ENCODE assay signal across 7 mouse cellular contexts in the genomic region with DNA sequence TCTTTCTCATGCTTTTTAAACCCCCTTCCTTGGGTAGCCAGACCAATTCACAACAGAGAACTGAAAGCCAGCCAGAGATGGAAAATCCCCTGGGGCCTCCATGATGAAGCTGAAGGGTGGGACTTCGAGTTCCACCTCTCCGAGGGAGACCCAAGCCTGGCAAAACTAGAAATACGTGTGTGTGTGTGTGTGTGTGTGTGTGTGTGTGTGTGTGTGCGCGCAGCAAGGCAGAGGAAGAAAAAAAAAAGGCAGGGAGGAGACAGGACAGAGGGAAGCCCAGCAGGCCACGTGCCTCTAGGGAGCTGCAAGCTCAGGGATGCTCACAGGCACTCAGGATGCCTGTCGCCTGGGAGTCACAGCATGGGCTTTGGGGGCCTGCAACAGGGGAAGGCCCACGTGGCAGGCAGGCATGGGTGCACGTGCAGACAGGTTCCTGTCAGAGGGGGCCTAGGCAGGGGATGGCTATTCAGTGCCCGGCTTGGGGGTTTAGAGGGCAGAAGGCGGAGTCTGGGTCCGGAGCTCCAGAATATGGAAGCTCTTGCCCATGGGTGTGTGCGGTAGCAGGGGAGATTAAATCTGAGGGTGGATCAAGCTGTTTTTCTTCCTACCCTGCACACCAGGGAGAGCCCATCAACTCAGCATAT. TPM values are rescaled to one million over a fixed set of nuclear protein-coding genes. Genes with fewer than 3 reads are reported as not detected.
DNase-seq lines count a peak whose midpoint lies in the region; ATAC-seq and TF ChIP-seq lines count a peak whose summit lies in the region.

No protein-coding gene starts in this region.

- peak overlapping the region; percentile 73 for H3K9ac ChIP-seq in forebrain, embryonic 11.5 days (ENCODE audit: low read length)
- H3K9ac ChIP-seq in kidney, postnatal 0 days (ENCODE audit: low read depth, low read length), result peak overlapping the region; percentile 59
- peak overlapping the region; percentile 47 for H3K9ac ChIP-seq in midbrain, embryonic 14.5 days (replicated peaks; ENCODE audit: low read length)

- peak; percentile 44 for ATAC-seq in forebrain, embryonic 11.5 days (replicated peaks; ENCODE audit: low FRiP score)
- 0 out of 2 replicates have a peak, but pooled peaks have one; percentile 30 for ATAC-seq in kidney, postnatal 0 days (replicated peaks; ENCODE audit: low FRiP score, low read depth)
- ATAC-seq in midbrain, embryonic 14.5 days (ENCODE audit: low FRiP score, low TSS enrichment), result peak; percentile 29; the same call in 1 of the 2 replicates

- H3K4me1 ChIP-seq in forebrain, embryonic 11.5 days (replicated peaks; ENCODE audit: control insufficient read depth, insufficient read depth, low read length), result peaks cover 25% of the 10 kb centered on the region
- peaks cover 66% of the 10 kb centered on the region for H3K4me1 ChIP-seq in kidney, postnatal 0 days (replicated peaks; ENCODE audit: insufficient read depth, low read length)
- H3K4me1 ChIP-seq in midbrain, embryonic 14.5 days (ENCODE audit: control insufficient read depth, insufficient read depth, low read length), result peaks cover 34% of the 10 kb centered on the region

- H3K4me2 ChIP-seq in forebrain, embryonic 11.5 days (ENCODE audit: low read depth, low read length, severe bottlenecking), result peak overlapping the region; percentile 70
- peak overlapping the region; percentile 68 for H3K4me2 ChIP-seq in kidney, postnatal 0 days (ENCODE audit: low read length)
- peak overlapping the region; percentile 54 for H3K4me2 ChIP-seq in midbrain, embryonic 14.5 days (ENCODE audit: low read length)

- TF ChIP-seq CTCF in kidney, postnatal 0 days (IDR thresholded peaks at IDR 0.05; ENCODE audit: low read depth), result no peak

- no peaks in the 10 kb centered on the region for H3K27me3 ChIP-seq in forebrain, embryonic 11.5 days (ENCODE audit: control insufficient read depth, insufficient read depth, low read length)
- no peaks in the 10 kb centered on the region for H3K27me3 ChIP-seq in kidney, postnatal 0 days (ENCODE audit: insufficient read depth, low read length)
- no peaks in the 10 kb centered on the region for H3K27me3 ChIP-seq in midbrain, embryonic 14.5 days (ENCODE audit: control insufficient read depth, insufficient read depth, low read length)

- intact Hi-C loops in left cerebral cortex, postnatal 25 days (cut with DNase I), result loop anchor here (2.0 to 5.0 kb wide), 2 partner anchors 17 to 41 kb away; a partner anchor contains a TSS

- H3K4me3 ChIP-seq in forebrain, embryonic 11.5 days (ENCODE audit: low read depth, low read length), result peak overlapping the region; percentile 35
- peak overlapping the region; percentile 38 for H3K4me3 ChIP-seq in kidney, postnatal 0 days (replicated peaks; ENCODE audit: low read depth, low read length)
- peak overlapping the region; percentile 28 for H3K4me3 ChIP-seq in midbrain, embryonic 14.5 days (replicated peaks; ENCODE audit: low read depth, low read length)

- peak; percentile 41 to 50 for DNase-seq in left cerebral cortex, postnatal 25 days (ENCODE audit: low spot score in 2 of 2)
- no peak for DNase-seq in left cerebral cortex, adult 18-20 months (ENCODE audit: low spot score in 2 of 2)
- peak; percentile 53 for DNase-seq in T-cell, adult 2 months (ENCODE audit: low spot score)
- peak; percentile 69 for DNase-seq in forebrain, embryonic 11.5 days (ENCODE audit: low spot score)
- DNase-seq in kidney, postnatal 0 days (ENCODE audit: low spot score), result no peak
- peak; percentile 71 for DNase-seq in midbrain, embryonic 14.5 days
- peak; percentile 52 to 54 for DNase-seq in thymus, postnatal 10 days (ENCODE audit: low spot score in 2 of 2)

- peak overlapping the region; percentile 81 for H3K27ac ChIP-seq in forebrain, embryonic 11.5 days (ENCODE audit: low read depth, low read length)
- peak overlapping the region; percentile 96 for H3K27ac ChIP-seq in kidney, postnatal 0 days
- peak overlapping the region; percentile 86 for H3K27ac ChIP-seq in midbrain, embryonic 14.5 days (replicated peaks; ENCODE audit: low read depth, low read length)

- 3% methylated on average over 13 of the region's 13 CpGs for WGBS in forebrain, embryonic 11.5 days
- 10% methylated on average over 11 of the region's 13 CpGs for WGBS in kidney, postnatal 0 days
- WGBS in midbrain, embryonic 14.5 days, result 4% methylated on average over 13 of the region's 13 CpGs

- no peaks in the 10 kb centered on the region for H3K9me3 ChIP-seq in forebrain, embryonic 11.5 days (ENCODE audit: control insufficient read depth, low read length)
- no peaks in the 10 kb centered on the region for H3K9me3 ChIP-seq in kidney, postnatal 0 days (replicated peaks; ENCODE audit: low read length)
- no peaks in the 10 kb centered on the region for H3K9me3 ChIP-seq in midbrain, embryonic 14.5 days (ENCODE audit: control insufficient read depth, low read length)

- H3K36me3 ChIP-seq in forebrain, embryonic 11.5 days (ENCODE audit: control insufficient read depth, insufficient read depth, low read length), result peaks cover 4% of the 10 kb centered on the region; the same call in 1 of the 2 replicates
- H3K36me3 ChIP-seq in kidney, postnatal 0 days (ENCODE audit: insufficient read depth, low read length), result peaks cover 24% of the 10 kb centered on the region
- H3K36me3 ChIP-seq in midbrain, embryonic 14.5 days (ENCODE audit: control insufficient read depth, insufficient read depth, low read length), result peaks cover 23% of the 10 kb centered on the region

RNA-seq across cellular contexts. Expression of a gene that starts 28.0 kb away (rescaled TPM):
- 1 to 10 TPM; 4.9 to 5.2 TPM for total RNA-seq in left cerebral cortex, postnatal 25 days (2021)
- 1 to 10 TPM; 4.2 to 6.9 TPM for total RNA-seq in left cerebral cortex, adult 18-20 months (2021)
- 1.9 and 2.8 TPM in 2 replicates for polyA plus RNA-seq in forebrain, embryonic 11.5 days (2014; fragmentation: Nextera tagmentation; extraction: Ambion mirVana)
- polyA plus RNA-seq in kidney, postnatal 0 days (2015; fragmentation: Nextera tagmentation; extraction: Ambion mirVana), result 0.33 and 0.50 TPM in 2 replicates
- 5.4 and 6.2 TPM in 2 replicates for polyA plus RNA-seq in midbrain, embryonic 14.5 days (2014; fragmentation: Nextera tagmentation; extraction: Ambion mirVana)

RNA-seq across cellular contexts. Expression of a gene that starts 42.4 kb away (rescaled TPM):
- 10 to 100 TPM; 15.0 to 15.7 TPM for total RNA-seq in left cerebral cortex, postnatal 25 days (2021)
- 10 to 100 TPM; 18.2 to 19.8 TPM for total RNA-seq in left cerebral cortex, adult 18-20 months (2021)
- polyA plus RNA-seq in forebrain, embryonic 11.5 days (2014; fragmentation: Nextera tagmentation; extraction: Ambion mirVana), result 7.6 and 9.6 TPM in 2 replicates
- polyA plus RNA-seq in kidney, postnatal 0 days (2015; fragmentation: Nextera tagmentation; extraction: Ambion mirVana), result 4.8 and 5.8 TPM in 2 replicates
- 2.7 and 4.3 TPM in 2 replicates for polyA plus RNA-seq in midbrain, embryonic 14.5 days (2014; fragmentation: Nextera tagmentation; extraction: Ambion mirVana)

Comparison
In these comparisons a context has a peak if more than half of its experiments do, and no peak if none do; other contexts are left out.
1. DNase-seq: peak in left cerebral cortex, postnatal 25 days (2 of 2), T-cell, adult 2 months (single experiment), forebrain, embryonic 11.5 days (single experiment), midbrain, embryonic 14.5 days (single experiment) and thymus, postnatal 10 days (2 of 2); none in left cerebral cortex, adult 18-20 months (0 of 2) and kidney, postnatal 0 days (single experiment).
2. Peak in every context shown above with its lines, with median percentiles within 50 percentile points of each other: ATAC-seq, H3K27ac ChIP-seq, H3K4me2 ChIP-seq, H3K4me3 ChIP-seq and H3K9ac ChIP-seq.